In the genomic region with DNA sequence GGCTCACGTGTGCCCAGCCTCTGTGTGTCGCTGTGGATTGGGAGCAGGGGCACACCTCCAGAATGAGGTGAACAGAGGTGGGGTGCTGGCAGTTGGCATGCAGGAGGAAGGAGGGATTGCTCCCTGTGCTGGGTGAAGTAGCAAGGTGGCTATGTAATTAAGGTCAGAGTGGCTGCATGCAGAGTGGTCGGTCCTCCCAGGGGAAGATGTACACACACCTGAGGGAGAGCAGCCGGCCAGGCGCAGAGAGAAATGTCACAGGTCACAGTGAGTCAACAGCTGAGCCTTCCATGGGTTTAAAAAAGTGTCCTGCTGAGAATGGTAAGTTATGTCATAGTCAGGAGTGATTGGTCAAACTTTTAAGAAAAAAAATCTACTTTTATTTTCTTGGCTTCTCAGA, we compare ENCODE assay signal across 14 mouse cellular contexts. TPM values are rescaled to one million over a fixed set of nuclear protein-coding genes. Genes with fewer than 3 reads are reported as not detected.
DNase-seq lines count a peak whose midpoint lies in the region; ATAC-seq lines count a peak whose summit lies in the region.
"Had no signal": no experiment of that assay in that cellular context is flagged by ENCODE, and none has a peak within 500 bp of the region (broad histone marks: within the 10 kb centered on the region; RNA-seq: fewer than 3 reads in every experiment).

No protein-coding gene starts in this region.

- no peak for ATAC-seq in heart, embryonic 12.5 days (ENCODE audit: insufficient number of reproducible peaks, low FRiP score)
- ATAC-seq in heart, embryonic 11.5 days (replicated peaks; ENCODE audit: insufficient number of reproducible peaks, low FRiP score, low TSS enrichment), result no peak
- no peak for ATAC-seq in liver, embryonic 11.5 days (replicated peaks; ENCODE audit: low FRiP score)

- H3K4me1 ChIP-seq in heart, embryonic 12.5 days (replicated peaks), result peaks cover 82% of the 10 kb centered on the region
- peaks cover 73% of the 10 kb centered on the region for H3K4me1 ChIP-seq in heart, embryonic 11.5 days (ENCODE audit: control insufficient read depth, insufficient read depth, low read length)
- peaks cover 54% of the 10 kb centered on the region for H3K4me1 ChIP-seq in liver, embryonic 11.5 days (replicated peaks; ENCODE audit: control insufficient read depth, insufficient read depth, low read length)

- peak overlapping the region; percentile 7; the same call in 1 of the 2 replicates for H3K4me2 ChIP-seq in heart, embryonic 12.5 days
- no peak overlapping the region for H3K4me2 ChIP-seq in heart, embryonic 11.5 days
- H3K4me2 ChIP-seq in liver, embryonic 11.5 days, result no peak overlapping the region

- H3K27me3 ChIP-seq in heart, embryonic 12.5 days (replicated peaks), result no peaks in the 10 kb centered on the region
- H3K27me3 ChIP-seq in heart, embryonic 11.5 days (ENCODE audit: control insufficient read depth, insufficient read depth, low read length), result no peaks in the 10 kb centered on the region
- no peaks in the 10 kb centered on the region for H3K27me3 ChIP-seq in liver, embryonic 11.5 days (replicated peaks; ENCODE audit: control insufficient read depth, insufficient read depth, low read length)

- 72% methylated on average over 5 of the region's 5 CpGs for WGBS in heart, embryonic 12.5 days
- 73% methylated on average over 5 of the region's 5 CpGs for WGBS in heart, embryonic 11.5 days (ENCODE audit: insufficient replicate concordance)
- 70% methylated on average over 5 of the region's 5 CpGs for WGBS in liver, embryonic 11.5 days

- DNase-seq in liver, result peak; percentile 4
- no peak for DNase-seq in liver, embryonic 11.5 days (ENCODE audit: low spot score)
- DNase-seq in retina, postnatal 1 day, result peak; percentile 1
- DNase-seq in retina, embryonic 14.5 days (ENCODE audit: low spot score), result no peak
- DNase-seq in right cerebral cortex, postnatal 14 days, result no peak
- DNase-seq: cerebellum, postnatal 25 days; kidney, postnatal 25 days; layer of hippocampus, adult 9-11 months; right cerebral cortex, postnatal 25 days; thymus, postnatal 36 days had no signal

- no peaks in the 10 kb centered on the region for H3K36me3 ChIP-seq in heart, embryonic 12.5 days
- H3K36me3 ChIP-seq in heart, embryonic 11.5 days (ENCODE audit: control insufficient read depth, insufficient read depth, low read length), result no peaks in the 10 kb centered on the region
- H3K36me3 ChIP-seq in liver, embryonic 11.5 days (ENCODE audit: control insufficient read depth, insufficient read depth, low read length), result no peaks in the 10 kb centered on the region
- H3K36me3 ChIP-seq: embryonic facial prominence, embryonic 10.5 days had no signal

- H3K4me3 ChIP-seq in heart, embryonic 12.5 days, result no peak overlapping the region
- no peak overlapping the region for H3K4me3 ChIP-seq in heart, embryonic 11.5 days (ENCODE audit: low read depth, low read length)
- H3K4me3 ChIP-seq in liver, embryonic 11.5 days (ENCODE audit: low read depth, low read length), result no peak overlapping the region
- H3K4me3 ChIP-seq: embryonic facial prominence, embryonic 10.5 days; erythroblast, embryonic 14.5 days had no signal

- H3K9me3 ChIP-seq in heart, embryonic 12.5 days (replicated peaks), result no peaks in the 10 kb centered on the region
- H3K9me3 ChIP-seq in heart, embryonic 11.5 days (replicated peaks; ENCODE audit: control insufficient read depth, low read length), result no peaks in the 10 kb centered on the region
- no peaks in the 10 kb centered on the region for H3K9me3 ChIP-seq in liver, embryonic 11.5 days (ENCODE audit: control insufficient read depth, low read length)
- H3K9me3 ChIP-seq: embryonic facial prominence, embryonic 10.5 days had no signal

- no peak overlapping the region for H3K9ac ChIP-seq in heart, embryonic 12.5 days
- H3K9ac ChIP-seq in heart, embryonic 11.5 days (ENCODE audit: low read depth, low read length), result no peak overlapping the region
- no peak overlapping the region for H3K9ac ChIP-seq in liver, embryonic 11.5 days (ENCODE audit: low read depth, low read length)

- no peak overlapping the region for H3K27ac ChIP-seq in heart, embryonic 12.5 days (ENCODE audit: poor library complexity, severe bottlenecking)
- H3K27ac ChIP-seq in heart, embryonic 11.5 days (ENCODE audit: low read depth, low read length), result no peak overlapping the region
- no peak overlapping the region for H3K27ac ChIP-seq in liver, embryonic 11.5 days (ENCODE audit: low read depth, low read length)
- H3K27ac ChIP-seq: embryonic facial prominence, embryonic 10.5 days had no signal

RNA-seq across cellular contexts. Expression of a gene that starts 14.6 kb away (rescaled TPM):
- 8.1 and 8.7 TPM in 2 replicates for polyA plus RNA-seq in heart, embryonic 12.5 days (2016; fragmentation: Nextera tagmentation; extraction: Ambion mirVana)
- 7.4 and 8.2 TPM in 2 replicates for polyA plus RNA-seq in heart, embryonic 11.5 days (2014; fragmentation: Nextera tagmentation; extraction: Ambion mirVana)
- 8.1 and 9.1 TPM in 2 replicates for polyA plus RNA-seq in liver, embryonic 11.5 days (2014; fragmentation: Nextera tagmentation; extraction: Ambion mirVana)

Comparison
In these comparisons a context has a peak if more than half of its experiments do, and no peak if none do; other contexts are left out.
1. DNase-seq: peak in liver (single experiment) and retina, postnatal 1 day (single experiment); none in liver, embryonic 11.5 days (single experiment), retina, embryonic 14.5 days (single experiment) and right cerebral cortex, postnatal 14 days (single experiment).